Mouse (Mus musculus) CD8-positive naive resting alpha-beta T cell, adult 2 months (primary cell): ENCODE results near the gene Olfr231.

Source experiments
- DNase-seq, 2 experiments: peaks; one replicate each; pipeline ENCODE4 v3.0.0; 2022; ENCODE audit warnings: low read depth in 2 of 2, low spot score in 2 of 2

Olfr231 gene

DNA sequence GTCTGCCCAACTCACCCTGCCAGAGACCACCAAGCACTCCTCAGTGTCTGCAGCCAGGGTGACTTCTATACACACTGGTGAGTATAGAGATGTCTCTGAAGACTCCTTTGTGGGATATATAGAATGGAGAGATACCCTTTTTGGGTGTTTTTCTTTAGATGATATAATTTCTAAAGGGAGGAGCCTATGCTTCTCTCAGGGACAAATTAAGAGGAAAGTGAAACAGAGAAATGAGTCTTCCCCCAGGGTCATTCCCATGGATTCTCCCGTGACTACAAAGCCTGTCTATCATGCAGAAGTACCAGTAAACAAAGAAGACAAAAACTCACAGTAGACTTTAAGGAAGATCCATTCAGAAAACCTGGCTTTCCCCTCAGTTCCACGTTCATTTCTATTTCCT lies at the start of gene Olfr231:
TSS of gene Olfr231 (minus strand) at position 101 of the 400 bp plus-strand sequence.
- no peak for DNase-seq

DNA sequence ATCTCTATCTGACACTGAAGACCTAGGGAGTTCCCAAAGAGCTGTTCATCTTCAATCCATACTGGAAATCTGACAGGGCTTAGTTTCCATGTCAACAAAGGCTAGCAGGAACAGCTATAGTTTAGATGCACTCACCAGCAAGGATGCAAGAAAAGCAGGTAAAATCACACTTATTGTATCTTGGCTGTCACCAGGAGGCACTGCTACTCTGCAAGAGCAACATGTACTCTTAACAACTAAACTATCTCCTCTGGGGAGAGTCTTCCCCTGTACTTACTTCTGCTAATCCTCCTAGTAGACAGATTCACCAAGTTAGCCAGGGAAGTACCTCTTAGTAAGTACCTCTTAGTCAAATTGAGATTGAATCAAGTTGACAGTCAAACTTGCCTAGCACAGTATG lies 48.1 kb upstream of the Olfr231 start:
- no peak for DNase-seq

DNA sequence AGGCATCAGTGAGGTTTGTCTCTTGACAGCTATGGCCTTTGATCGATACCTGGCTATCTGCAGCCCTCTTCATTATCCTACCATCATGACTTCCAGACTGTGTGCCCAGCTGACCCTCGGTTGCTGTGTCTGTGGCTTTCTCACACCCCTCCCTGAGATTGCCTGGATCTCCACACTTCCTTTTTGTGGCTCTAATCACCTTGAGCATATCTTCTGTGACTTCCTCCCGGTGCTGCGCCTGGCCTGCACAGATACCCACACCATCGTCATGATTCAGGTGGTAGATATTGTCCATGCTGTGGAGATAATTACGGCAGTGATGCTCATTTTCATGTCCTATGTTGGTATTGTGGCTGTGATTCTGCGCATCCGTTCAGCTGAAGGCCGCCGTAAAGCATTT lies 38.1 kb upstream of the Olfr231 start:
- DNase-seq = no peak

GRCm38 (mm10) chr1:174158512-174158911 lies 37.5 kb upstream of the Olfr231 start:
- no peak for DNase-seq

GRCm38 (mm10) chr1:174157622-174158021 lies 36.7 kb upstream of the Olfr231 start:
- no peak for DNase-seq

GRCm38 (mm10) chr1:174155333-174155732 lies 34.4 kb upstream of the Olfr231 start, which contains the start of gene Olfr420:
Olfr420 (plus strand) TSS chr1:174155633.
- no peak for DNase-seq

- no peak for DNase-seq
Observed at GRCm38 (mm10) chr1:174149289-174149688, 28.3 kb upstream of the Olfr231 start.

DNA sequence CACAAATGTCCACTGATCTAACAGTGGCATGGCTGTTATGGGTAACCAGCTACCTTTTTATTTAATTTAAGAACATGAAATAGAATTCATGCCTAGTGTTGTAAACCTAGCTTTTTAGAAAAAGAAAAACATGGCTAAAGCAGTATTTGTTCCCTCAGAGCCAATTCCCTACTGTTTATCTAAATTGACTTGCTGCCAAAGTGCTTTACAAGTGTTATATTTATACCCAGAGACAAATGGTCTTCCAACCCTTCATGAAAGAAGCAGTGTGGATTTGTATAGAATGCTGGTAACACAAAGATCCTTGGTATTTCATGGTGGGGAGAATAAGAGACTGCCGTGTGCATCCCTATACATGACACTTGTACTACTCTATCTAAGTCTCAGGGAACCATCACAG lies 25.7 kb upstream of the Olfr231 start:
- no peak for DNase-seq

GRCm38 (mm10) chr1:174141384-174141783 lies 20.4 kb upstream of the Olfr231 start:
- no peak for DNase-seq

- DNase-seq = no peak
Observed at GRCm38 (mm10) chr1:174131999-174132398, 11.0 kb upstream of the Olfr231 start.

DNA sequence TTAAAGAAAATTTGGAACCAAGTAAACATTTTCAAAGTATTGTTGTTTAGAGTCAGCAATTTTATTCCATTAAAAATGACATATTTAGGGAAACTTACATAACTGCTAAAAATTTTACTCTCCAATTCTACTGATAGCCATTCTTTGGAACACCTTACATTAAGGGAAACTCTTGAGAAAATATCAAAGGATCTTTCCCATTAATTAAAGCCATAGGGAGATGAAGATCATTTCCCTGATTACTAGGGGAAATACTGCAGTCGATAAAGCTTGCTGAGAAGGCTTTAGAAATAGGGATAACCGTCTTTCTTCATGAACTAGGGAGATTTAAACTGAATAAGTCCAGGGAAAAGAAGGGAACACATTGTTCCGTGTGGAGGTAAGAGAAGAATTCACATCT lies 10.3 kb upstream of the Olfr231 start, which contains the start of gene Olfr424:
TSS of gene Olfr424 (plus strand) at position 301 of the 400 bp plus-strand sequence.
- no peak for DNase-seq

DNA sequence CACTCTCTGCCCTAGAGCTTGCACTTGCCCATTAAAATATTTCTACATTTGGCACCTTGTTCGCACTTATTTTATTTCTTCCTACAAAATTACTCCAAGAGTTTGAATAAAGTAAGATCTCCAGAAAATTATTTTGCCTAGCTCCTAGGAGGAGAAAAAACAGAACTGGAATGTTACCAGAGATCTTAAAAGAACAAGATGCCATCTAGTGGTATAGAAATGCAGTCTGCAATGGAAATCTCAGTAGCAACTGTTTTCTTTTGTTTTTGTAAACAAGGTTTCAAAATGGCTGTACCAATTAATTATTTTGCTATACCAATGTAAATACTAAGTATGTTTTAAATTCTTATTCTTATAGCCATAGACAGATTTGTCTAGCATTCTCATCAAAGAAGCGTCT lies 17.2 kb downstream of the Olfr231 start:
- no peak for DNase-seq

GRCm38 (mm10) chr1:174096591-174096990 lies 24.4 kb downstream of the Olfr231 start, which contains the start of gene Olfr427:
Olfr427 (plus strand) TSS chr1:174096891.
- no peak for DNase-seq

GRCm38 (mm10) chr1:174084031-174084430 lies 36.9 kb downstream of the Olfr231 start, which contains the start of gene Olfr429:
Olfr429 (plus strand) TSS chr1:174084331.
- DNase-seq = no peak

- DNase-seq = no peak
Observed at GRCm38 (mm10) chr1:174066305-174066704, 54.7 kb downstream of the Olfr231 start, which contains the start of gene Olfr430. Olfr430 (plus strand) TSS chr1:174066605.
